In the genomic region with DNA sequence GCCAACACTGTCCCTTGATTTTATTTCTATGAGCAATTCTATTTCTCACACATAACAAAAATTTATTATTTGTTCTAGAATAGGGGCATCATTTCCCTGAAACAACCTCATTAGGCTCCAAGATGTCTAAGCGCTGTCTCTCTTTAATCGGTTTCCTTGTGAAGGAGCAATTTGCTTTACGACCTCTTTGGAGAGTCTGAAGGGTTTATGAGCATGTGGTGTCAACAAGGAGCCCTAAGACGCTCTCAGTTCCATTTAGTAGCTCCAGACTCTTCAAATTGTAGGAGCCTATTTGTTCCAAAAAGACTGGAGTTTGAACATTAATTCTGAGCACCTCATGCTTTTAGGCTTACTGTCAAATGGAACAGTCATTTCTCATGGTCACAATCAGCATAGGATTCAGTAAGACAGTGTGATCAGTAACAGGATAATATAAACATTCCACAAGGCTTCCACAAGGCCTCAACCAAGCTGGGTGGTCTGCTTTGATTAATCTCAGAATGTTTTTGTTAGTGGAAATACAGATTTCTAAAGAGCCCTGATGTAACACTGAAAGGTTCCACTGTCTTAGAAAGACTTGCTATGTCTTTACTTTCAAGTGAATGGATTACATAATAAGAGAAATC, we compare ENCODE assay signal across 13 mouse cellular contexts.
"Had no signal": no experiment of that assay in that cellular context is flagged by ENCODE, and none has a peak within 500 bp of the region (broad histone marks: within the 10 kb centered on the region; RNA-seq: fewer than 3 reads in every experiment).

No protein-coding gene starts in this region.

- H3K36me3 ChIP-seq: limb, embryonic 13.5 days; midbrain, embryonic 13.5 days had no signal

- H3K9me3 ChIP-seq: limb, embryonic 13.5 days; midbrain, embryonic 13.5 days had no signal

- H3K27me3 ChIP-seq: limb, embryonic 13.5 days; midbrain, embryonic 13.5 days had no signal

- H3K9ac ChIP-seq: limb, embryonic 13.5 days; liver, embryonic 14.5 days; midbrain, embryonic 13.5 days had no signal

- ATAC-seq: inflammation-experienced regulatory T-cells, adult 6 months; intestine, postnatal 0 days; midbrain, embryonic 13.5 days had no signal

- H3K27ac ChIP-seq: layer of hippocampus, adult 2 months; limb, embryonic 13.5 days; liver, embryonic 14.5 days; midbrain, embryonic 13.5 days; stomach, postnatal 0 days had no signal

- H3K4me3 ChIP-seq: layer of hippocampus, adult 2 months; limb, embryonic 13.5 days; midbrain, embryonic 13.5 days had no signal

- H3K4me2 ChIP-seq: limb, embryonic 13.5 days; midbrain, embryonic 13.5 days had no signal

- DNase-seq: kidney, adult 8-10 months; left cerebral cortex, postnatal 4 days; lung, adult 18-20 months; lung, postnatal 14 days; right cerebral cortex, postnatal 25 days; thymus, postnatal 4 days had no signal

- H3K4me1 ChIP-seq: limb, embryonic 13.5 days; midbrain, embryonic 13.5 days had no signal
